Mouse (Mus musculus) heart, adult 9 months (tissue): ENCODE results near the gene Lgals3bp.

Experiments used
- DNase-seq, 2 experiments: peaks; one replicate each; pipeline ENCODE4 v3.0.0; 2022; ENCODE audit warnings: low spot score in 2 of 2

Gene Lgals3bp

GRCm38 (mm10) chr11:118401760-118402280 lies at the start of gene Lgals3bp:
Gene Lgals3bp (minus strand): TSS chr11:118402092.
- DNase-seq = peak; percentile 81 to 85

- no peak for DNase-seq
Observed at GRCm38 (mm10) chr11:118451211-118451610, 49.3 kb upstream of the Lgals3bp start.

GRCm38 (mm10) chr11:118448385-118448784 lies 46.5 kb upstream of the Lgals3bp start:
- peak; percentile 82 to 84 for DNase-seq

- no peak for DNase-seq
Observed at GRCm38 (mm10) chr11:118447346-118447745, 45.5 kb upstream of the Lgals3bp start.

GRCm38 (mm10) chr11:118445843-118446242 lies 44.0 kb upstream of the Lgals3bp start:
- DNase-seq = peak in 1 of 2 experiments; percentile 62

- DNase-seq = peak in 1 of 2 experiments; percentile 64
Observed at GRCm38 (mm10) chr11:118443201-118443970, 41.5 kb upstream of the Lgals3bp start.

GRCm38 (mm10) chr11:118442691-118443090 lies 40.8 kb upstream of the Lgals3bp start:
- no peak for DNase-seq

- no peak for DNase-seq
Observed at GRCm38 (mm10) chr11:118438665-118439414, 36.9 kb upstream of the Lgals3bp start.

- DNase-seq = no peak
Observed at GRCm38 (mm10) chr11:118436471-118436935, 34.6 kb upstream of the Lgals3bp start.

GRCm38 (mm10) chr11:118434093-118434492 lies 32.2 kb upstream of the Lgals3bp start:
- no peak for DNase-seq

GRCm38 (mm10) chr11:118433398-118433868 lies 31.5 kb upstream of the Lgals3bp start:
- peak; percentile 71 for DNase-seq

GRCm38 (mm10) chr11:118431100-118431948 lies 29.4 kb upstream of the Lgals3bp start:
- no peak for DNase-seq

- no peak for DNase-seq
Observed at GRCm38 (mm10) chr11:118430291-118430885, 28.5 kb upstream of the Lgals3bp start.

GRCm38 (mm10) chr11:118428944-118429709 lies 27.2 kb upstream of the Lgals3bp start:
- DNase-seq = peak; percentile 64 to 75

- peak in 1 of 2 experiments; percentile 59 for DNase-seq
Observed at GRCm38 (mm10) chr11:118428460-118428868, 26.6 kb upstream of the Lgals3bp start.

GRCm38 (mm10) chr11:118427986-118428385 lies 26.1 kb upstream of the Lgals3bp start, which contains the start of gene C1qtnf1:
Gene C1qtnf1 (plus strand): TSS chr11:118428203.
- DNase-seq = peak in 1 of 2 experiments; percentile 61

- DNase-seq = no peak
Observed at GRCm38 (mm10) chr11:118427266-118427779, 25.4 kb upstream of the Lgals3bp start.

- no peak for DNase-seq
Observed at GRCm38 (mm10) chr11:118426765-118427164, 24.9 kb upstream of the Lgals3bp start.

GRCm38 (mm10) chr11:118424621-118425335 lies 22.9 kb upstream of the Lgals3bp start:
- peak; percentile 60 to 61 for DNase-seq
